ENCODE assay signal across 20 mouse cellular contexts in the genomic region with DNA sequence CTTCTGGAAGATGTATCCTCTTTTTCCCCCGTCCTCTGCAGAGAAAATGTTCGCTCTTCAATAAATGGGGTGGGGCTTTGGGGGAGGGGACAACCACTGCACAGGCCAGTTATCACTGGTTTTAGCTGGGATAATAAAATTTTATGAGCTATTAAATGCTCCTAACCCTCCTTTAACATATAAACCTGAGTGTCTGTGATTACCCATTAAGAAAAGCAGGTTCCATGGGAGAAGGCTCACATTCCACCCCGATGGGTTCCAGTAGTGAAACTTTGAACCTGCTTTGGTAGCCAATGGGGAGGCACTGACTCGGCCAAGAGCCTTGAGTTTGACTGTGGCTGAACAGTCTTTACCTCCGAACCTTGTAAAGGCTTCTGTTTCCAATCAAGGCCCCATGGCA.
"Had no signal": no experiment of that assay in that cellular context is flagged by ENCODE, and none has a peak within 500 bp of the region (broad histone marks: within the 10 kb centered on the region; RNA-seq: fewer than 3 reads in every experiment).

No protein-coding gene starts in this region.

- H3K27ac ChIP-seq: layer of hippocampus, adult 2 months; left cerebral cortex, adult 2 months; liver, embryonic 14.5 days; macrophage; midbrain, embryonic 12.5 days; midbrain, embryonic 15.5 days; neural tube, embryonic 12.5 days; neural tube, embryonic 15.5 days; stomach, embryonic 15.5 days had no signal

- H3K4me3 ChIP-seq: layer of hippocampus, adult 2 months; left cerebral cortex, adult 2 months; midbrain, embryonic 12.5 days; midbrain, embryonic 15.5 days; neural tube, embryonic 12.5 days; neural tube, embryonic 15.5 days; stomach, embryonic 15.5 days had no signal

- H3K4me1 ChIP-seq: midbrain, embryonic 12.5 days; neural tube, embryonic 12.5 days had no signal

- H3K9ac ChIP-seq: liver, embryonic 14.5 days; liver, postnatal 0 days; lung, embryonic 14.5 days; midbrain, embryonic 12.5 days; midbrain, embryonic 15.5 days; neural tube, embryonic 12.5 days; neural tube, embryonic 15.5 days; stomach, embryonic 15.5 days had no signal

- ATAC-seq: inflammation-experienced regulatory T-cells, adult 6 months; liver, postnatal 0 days; lung, postnatal 0 days; midbrain, embryonic 15.5 days had no signal

- H3K36me3 ChIP-seq: midbrain, embryonic 12.5 days; midbrain, embryonic 15.5 days; neural tube, embryonic 12.5 days; neural tube, embryonic 15.5 days; stomach, embryonic 15.5 days had no signal

- H3K9me3 ChIP-seq: midbrain, embryonic 12.5 days; midbrain, embryonic 15.5 days; neural tube, embryonic 12.5 days; neural tube, embryonic 15.5 days; stomach, embryonic 15.5 days had no signal

- DNase-seq: kidney, adult 2 months; kidney, postnatal 14 days; kidney, postnatal 4 days; layer of hippocampus, postnatal 36 days; liver, postnatal 0 days; lung, embryonic 14.5 days; retina, postnatal 1 day; spleen, adult 18-20 months; thymus, postnatal 25 days had no signal

- H3K4me2 ChIP-seq: lung, embryonic 14.5 days; midbrain, embryonic 12.5 days; midbrain, embryonic 15.5 days; neural tube, embryonic 12.5 days; neural tube, embryonic 15.5 days; stomach, embryonic 15.5 days had no signal

- H3K27me3 ChIP-seq: midbrain, embryonic 15.5 days; neural tube, embryonic 12.5 days; neural tube, embryonic 15.5 days; stomach, embryonic 15.5 days had no signal
